Mouse (Mus musculus): ENCODE data around the gene Ttc39b.
"Not testable (repeated sequence)": the region's sequence is repeated elsewhere in the genome, so short reads cannot be mapped to it uniquely, and the experiment has no call there.

The Ttc39b gene

GRCm38 (mm10) chr4:83272917-83273615, 51.0 kb downstream of the Ttc39b start:
- no peak for DNase-seq

GRCm38 (mm10) chr4:83270481-83270880, 53.6 kb downstream of the Ttc39b start:
- DNase-seq: no peak

DNA sequence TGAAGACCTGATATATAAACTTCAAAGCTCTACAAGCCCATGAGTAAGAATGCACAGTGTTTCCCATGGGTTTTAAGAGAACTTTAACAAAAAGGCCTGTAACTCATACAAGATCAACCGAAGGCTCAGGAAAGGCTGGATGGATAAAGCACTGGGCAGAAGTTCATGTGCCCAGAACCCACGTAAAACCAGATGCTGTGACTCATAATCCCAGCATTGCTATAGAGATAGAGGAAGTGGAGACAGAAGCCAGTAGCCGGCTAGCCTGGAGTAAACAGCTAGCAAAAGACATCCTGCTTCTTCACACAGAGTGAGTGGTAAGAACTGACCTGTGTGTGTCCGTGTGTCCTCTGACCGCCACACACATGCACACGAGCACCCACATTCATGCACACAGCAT, 54.4 kb downstream of the Ttc39b start:
- DNase-seq: no peak

DNA sequence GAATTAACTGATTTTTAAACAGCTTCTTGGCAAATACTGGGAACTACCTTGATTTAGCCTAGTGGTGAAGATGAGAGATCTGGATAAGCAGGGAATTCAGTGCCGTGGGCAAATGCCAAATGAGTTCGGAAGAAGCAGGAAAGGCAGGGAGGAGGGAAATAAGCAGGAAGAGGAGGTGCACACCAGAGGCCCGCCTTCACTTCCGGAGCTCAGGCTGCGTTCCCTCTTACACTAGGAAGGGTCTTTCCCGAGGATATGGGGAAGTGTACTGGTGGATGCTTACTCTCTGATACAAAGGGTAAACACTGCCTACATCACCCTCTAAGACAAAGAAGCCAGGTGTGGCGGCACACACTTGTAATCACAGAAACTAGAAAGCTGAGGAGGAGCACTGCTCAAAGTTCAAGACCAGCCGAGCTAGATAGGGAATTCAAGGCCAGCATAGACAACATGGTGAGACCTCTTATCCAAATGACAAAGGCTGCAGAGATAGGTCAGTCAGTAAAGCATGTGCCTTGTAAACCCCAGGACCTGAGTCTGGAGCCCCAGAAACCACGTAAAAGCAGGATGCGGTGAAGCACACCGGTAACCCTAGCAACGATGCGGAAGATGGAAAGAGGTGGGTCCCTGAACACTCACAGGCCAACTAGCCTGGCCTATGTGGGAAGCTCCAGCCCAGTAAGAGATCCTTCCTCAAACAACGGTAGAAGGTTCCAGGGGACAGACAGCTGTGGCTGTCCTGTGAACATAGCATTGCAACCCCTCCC, 57.9 kb downstream of the Ttc39b start:
- DNase-seq: no peak

DNA sequence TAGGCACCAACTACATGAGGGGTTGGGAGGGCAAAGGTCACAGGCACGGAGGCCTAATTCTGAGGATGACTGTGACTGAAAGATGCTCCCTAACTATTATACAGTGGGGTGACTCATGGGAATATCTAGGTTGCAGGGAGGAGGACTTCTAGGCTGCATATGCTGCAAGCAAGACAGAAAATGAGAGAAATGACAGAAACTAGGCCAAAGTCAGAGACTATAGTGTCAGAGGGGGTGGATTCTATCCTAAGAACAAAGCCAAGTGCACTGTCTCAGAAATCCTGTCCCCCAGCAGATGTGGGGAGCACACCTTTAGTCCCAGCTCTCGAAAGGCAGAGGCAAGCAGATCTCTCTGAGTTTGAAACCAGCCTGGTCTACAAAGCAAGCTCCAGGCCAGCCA, 59.2 kb downstream of the Ttc39b start:
- DNase-seq: no peak

GRCm38 (mm10) chr4:83261998-83262397, 62.1 kb downstream of the Ttc39b start:
- peak; percentile 34 for DNase-seq

GRCm38 (mm10) chr4:83259690-83260089, 64.4 kb downstream of the Ttc39b start:
- no peak for DNase-seq

DNA sequence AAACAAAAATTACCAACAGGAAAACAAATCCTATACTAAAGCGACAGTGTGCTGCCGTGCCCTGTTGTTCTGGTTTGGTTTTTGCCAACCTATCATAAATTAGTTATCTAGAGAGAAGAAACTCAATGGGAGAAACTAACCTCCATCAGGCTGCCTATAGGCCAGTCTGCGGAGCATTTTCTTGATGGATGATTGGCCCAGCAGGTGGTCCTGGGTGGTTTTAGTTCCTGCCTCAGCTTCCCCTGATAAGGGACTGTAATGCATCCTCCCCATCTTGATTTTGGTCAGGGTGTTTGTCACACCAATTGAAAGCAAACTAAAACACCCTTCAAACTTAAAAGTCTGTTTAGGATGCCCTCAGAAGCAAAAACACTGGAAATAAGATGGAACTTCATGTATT, 65.8 kb downstream of the Ttc39b start:
- no peak for DNase-seq

DNA sequence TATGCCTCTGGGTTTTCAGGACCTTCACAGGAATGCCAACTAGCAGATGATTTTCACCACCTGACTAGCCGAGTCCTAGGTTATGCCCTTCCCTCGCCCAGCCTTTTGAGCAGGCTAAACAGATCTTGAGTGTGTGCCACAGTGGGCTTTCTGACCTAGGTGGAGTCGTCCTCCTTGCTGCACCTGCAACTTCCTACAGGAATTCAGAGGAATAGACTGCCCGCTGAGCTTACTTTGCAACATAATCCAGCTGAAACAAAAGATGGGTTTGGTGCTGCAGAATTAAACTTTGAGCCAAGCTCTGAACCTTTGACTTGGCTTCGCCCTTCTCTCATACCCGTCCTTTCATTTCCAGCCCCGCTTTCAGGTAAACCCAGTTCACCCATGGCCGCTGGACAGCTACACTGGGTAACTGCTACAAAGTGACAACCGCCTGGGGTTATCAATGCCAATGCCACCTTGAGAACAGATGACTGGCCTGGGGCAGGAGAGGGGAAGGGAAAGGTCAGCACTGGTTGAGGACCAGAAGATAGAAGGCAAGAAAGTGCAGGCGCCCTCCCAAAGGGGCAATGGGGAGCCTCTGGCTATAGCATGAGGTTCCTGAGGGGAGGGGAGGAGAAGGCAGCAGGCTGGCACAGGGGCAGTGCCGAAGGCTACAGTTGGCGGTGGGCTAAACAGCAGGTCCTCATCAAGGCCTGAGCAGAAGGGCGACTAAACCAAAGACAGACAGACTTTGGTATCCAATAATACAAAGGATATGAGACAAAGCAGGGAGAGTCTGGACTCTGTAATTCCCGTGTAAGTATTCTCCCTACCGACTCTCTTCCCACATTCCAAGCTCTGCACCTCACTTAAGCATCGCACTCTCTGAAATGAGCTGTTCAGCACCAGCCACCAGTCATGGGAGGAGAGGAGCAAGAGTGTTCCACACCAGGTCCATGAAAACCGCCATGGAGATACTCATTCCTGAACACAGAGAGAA, 66.5 kb downstream of the Ttc39b start:
- DNase-seq: no peak

GRCm38 (mm10) chr4:83256779-83257178, 67.3 kb downstream of the Ttc39b start:
- DNase-seq: no peak

GRCm38 (mm10) chr4:83254941-83255340, 69.1 kb downstream of the Ttc39b start:
- DNase-seq: no peak

GRCm38 (mm10) chr4:83253679-83254078, 70.4 kb downstream of the Ttc39b start:
- DNase-seq: no peak

DNA sequence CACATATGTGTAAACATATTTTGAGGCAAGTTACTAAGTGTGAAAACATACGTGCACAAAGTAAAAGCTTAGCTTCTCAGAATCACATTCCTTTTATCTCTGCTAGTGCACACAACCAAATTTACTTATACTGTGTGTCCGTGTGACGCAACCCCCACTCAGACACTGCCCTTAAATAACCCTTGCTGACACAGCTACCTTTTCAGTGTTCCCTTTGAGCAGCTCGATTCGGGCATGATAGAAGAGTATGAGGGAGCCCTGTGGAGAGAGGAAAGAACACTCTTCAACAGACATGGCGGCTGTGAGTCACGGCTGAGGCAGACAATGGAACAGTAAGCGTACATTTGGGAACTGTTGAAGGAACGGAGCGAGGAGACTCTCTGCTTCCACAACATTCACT, 80.3 kb downstream of the Ttc39b start:
- DNase-seq: no peak

- DNase-seq: no peak
These were observed 82.4 kb downstream of the Ttc39b start for GRCm38 (mm10) chr4:83241630-83242029.

DNA sequence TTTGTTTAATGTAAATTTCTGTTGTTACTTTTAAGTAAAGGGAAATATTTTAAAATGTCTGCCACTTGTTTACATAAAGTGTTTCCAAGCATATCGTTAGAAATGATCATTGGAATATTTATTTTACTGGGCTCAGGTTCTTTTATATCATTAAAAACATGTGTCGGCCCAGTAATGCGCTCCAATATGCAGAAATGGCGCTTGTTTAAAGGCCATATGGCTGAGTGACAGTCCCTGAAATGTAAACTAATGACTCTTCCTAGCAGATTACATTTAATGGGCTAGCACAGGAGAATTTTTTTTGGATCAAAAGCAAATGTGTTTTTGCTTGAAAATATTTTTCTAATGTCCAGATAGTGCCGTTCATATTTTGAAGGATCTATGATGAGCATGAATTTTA, 86.4 kb downstream of the Ttc39b start:
- DNase-seq: no peak

GRCm38 (mm10) chr4:83235304-83235703, 88.8 kb downstream of the Ttc39b start:
- not testable (repeated sequence) for DNase-seq

GRCm38 (mm10) chr4:83234739-83235138, 89.3 kb downstream of the Ttc39b start:
- DNase-seq: no peak

DNA sequence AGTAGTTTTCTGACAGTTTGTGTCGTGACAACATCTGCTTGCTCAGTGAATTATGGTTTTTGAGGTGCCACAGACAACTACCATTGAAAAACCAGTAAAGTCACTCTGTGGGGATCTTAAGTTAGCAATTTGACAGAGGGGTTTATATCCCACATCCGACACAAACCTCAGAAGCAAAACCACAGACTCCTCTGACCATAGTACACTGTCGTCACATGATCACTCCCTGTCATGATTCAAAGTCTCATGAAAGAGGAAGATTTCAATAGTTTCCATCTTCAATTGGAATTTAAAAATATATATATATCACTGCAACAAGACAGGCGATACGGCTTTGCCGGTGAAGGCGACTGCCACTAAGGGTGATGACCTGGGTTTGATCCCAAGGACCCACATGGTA, 89.9 kb downstream of the Ttc39b start:
- no peak for DNase-seq

GRCm38 (mm10) chr4:83233181-83234123, 90.6 kb downstream of the Ttc39b start:
- DNase-seq: no peak

- DNase-seq: no peak
These were observed 91.7 kb downstream of the Ttc39b start for GRCm38 (mm10) chr4:83232315-83232880.

- DNase-seq: no peak
These were observed 95.3 kb downstream of the Ttc39b start for GRCm38 (mm10) chr4:83228664-83229283.
